Mouse (Mus musculus): ENCODE results near the gene Dock9. TPM values are rescaled to one million over a fixed set of nuclear protein-coding genes. Genes with fewer than 3 reads are reported as not detected.

Dock9 gene
- 13.6 and 13.7 TPM in 2 replicates for polyA plus RNA-seq (2015; fragmentation: Nextera tagmentation; extraction: Ambion mirVana)

DNA sequence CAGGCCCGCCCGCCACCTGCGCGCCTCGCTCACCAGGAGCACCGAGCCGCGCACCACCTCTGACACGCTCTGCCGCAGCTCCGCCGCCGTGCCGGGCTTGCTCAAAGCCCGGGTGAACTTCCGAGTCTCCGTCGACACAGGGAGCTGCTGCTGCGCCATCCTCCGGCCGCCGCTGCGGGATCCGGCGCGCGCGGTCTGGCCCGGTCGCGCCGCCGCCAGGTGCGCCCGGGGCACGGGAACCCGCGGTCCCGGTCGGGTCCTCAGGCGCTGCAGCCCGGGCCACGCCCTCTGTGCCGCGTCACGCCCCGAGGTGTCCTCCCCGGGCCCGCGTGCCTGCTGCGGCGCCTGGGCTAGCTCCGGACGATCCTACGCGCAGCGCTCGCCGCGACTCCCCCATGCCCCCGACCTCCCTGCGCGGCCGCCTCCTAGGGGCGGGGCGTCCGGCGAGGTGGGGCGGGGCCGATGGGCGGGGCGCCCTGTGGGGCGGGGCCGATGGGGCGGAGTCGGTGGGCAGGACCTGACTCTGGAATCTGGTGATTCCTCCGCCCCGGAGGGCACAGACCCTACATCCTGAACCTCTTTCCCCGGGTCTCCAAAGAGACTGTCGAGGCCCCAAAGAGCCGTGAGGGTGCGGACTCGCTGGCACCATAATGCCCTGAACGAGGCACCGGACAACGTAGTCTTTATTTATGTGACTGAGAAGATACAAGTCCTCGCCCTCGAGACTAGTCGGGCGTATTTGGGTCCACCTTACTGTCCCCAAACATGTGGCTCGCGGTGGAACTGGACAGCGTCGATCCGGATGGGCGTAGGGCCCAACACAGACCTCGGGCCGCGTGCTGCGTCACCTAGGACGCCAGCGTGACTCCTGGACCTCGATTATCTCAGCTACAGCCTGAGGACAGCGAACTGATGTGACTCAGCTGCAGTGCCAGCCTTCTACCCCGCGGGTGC, at the start of gene Dock9:
Dock9 (minus strand) TSS at position 381 of the 954 bp plus-strand sequence.
- Histone ChIP-seq H3K36me3 (ENCODE audit: control insufficient read depth, insufficient read depth, low read length) (no peaks in the 10 kb centered on the region), H3K9me3 (ENCODE audit: control insufficient read depth, low read length) (no peaks in the 10 kb centered on the region), H3K4me3 (ENCODE audit: low read length) (peak within 1 kb of the TSS; percentile 83), H3K27me3 (replicated peaks; ENCODE audit: control insufficient read depth, insufficient read depth, low read length) (no peaks in the 10 kb centered on the region), H3K9ac (ENCODE audit: low read depth, low read length) (peak within 1 kb of the TSS; percentile 82), H3K4me1 (ENCODE audit: control insufficient read depth, insufficient read depth, low read length) (peaks cover 15% of the 10 kb centered on the region), H3K27ac (ENCODE audit: low read length) (peak within 1 kb of the TSS; percentile 96), H3K4me2 (ENCODE audit: low read depth, low read length) (peak within 1 kb of the TSS; percentile 94)
- ATAC-seq: peak; percentile 92
- under 1% methylated on average over 90 of the region's 106 CpGs for WGBS

DNA sequence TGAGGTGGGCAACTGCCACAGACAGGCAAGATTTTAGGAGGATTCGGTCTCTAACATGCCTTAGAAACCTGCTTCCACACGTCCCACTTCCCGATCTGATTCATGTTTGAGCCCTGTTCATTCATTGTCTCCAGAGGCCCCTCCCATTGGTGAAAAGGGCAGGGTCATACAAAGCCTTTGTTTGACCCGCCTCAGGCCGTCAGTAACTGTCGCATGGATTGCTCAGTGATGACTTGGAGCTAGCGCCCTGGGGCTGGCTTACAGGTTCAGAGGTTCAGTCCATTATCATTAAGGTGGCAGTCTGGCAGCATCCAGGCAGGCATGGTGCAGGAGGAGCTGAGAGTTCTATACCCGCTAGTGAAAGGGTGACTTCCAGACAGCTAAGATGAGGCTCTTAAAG, 46.8 kb upstream of the Dock9 start:
- H3K4me2 ChIP-seq (ENCODE audit: low read depth, low read length): no peak overlapping the region
- WGBS: 69% methylated on average over 8 of the region's 8 CpGs
- H3K4me3 ChIP-seq (ENCODE audit: low read length): no peak overlapping the region
- H3K4me1 ChIP-seq (ENCODE audit: control insufficient read depth, insufficient read depth, low read length): no peaks in the 10 kb centered on the region
- no peak overlapping the region for H3K9ac ChIP-seq (ENCODE audit: low read depth, low read length)
- H3K9me3 ChIP-seq (ENCODE audit: control insufficient read depth, low read length): 0 out of 2 replicates have a peak, but pooled peaks cover 7% of the 10 kb centered on the region
- no peak for ATAC-seq
- no peaks in the 10 kb centered on the region for H3K36me3 ChIP-seq (ENCODE audit: control insufficient read depth, insufficient read depth, low read length)
- H3K27me3 ChIP-seq (replicated peaks; ENCODE audit: control insufficient read depth, insufficient read depth, low read length): no peaks in the 10 kb centered on the region
- H3K27ac ChIP-seq (ENCODE audit: low read length): no peak overlapping the region

DNA sequence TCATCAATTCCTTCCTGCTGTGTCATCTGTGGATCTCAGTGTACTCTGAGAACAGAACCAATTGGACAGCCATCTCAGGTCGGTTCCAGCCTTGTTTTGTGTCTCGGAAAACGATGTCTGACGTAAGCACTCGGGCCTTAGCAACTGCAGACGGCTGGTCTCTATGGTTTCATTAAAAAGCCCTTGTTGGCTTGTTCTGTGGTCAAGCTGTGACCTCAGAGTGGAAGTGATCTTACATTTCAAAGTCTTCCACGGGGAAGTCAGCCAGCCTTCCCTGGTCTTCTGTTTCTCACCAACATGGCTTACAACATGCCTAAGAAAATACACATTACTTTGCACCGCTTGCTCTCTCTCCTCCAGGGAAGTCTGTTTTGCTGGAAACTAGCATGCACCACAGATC, 42.6 kb upstream of the Dock9 start:
- Histone ChIP-seq H3K36me3 (ENCODE audit: control insufficient read depth, insufficient read depth, low read length) (no peaks in the 10 kb centered on the region), H3K9ac (ENCODE audit: low read depth, low read length) (no peak overlapping the region), H3K27me3 (replicated peaks; ENCODE audit: control insufficient read depth, insufficient read depth, low read length) (no peaks in the 10 kb centered on the region), H3K4me1 (ENCODE audit: control insufficient read depth, insufficient read depth, low read length) (no peaks in the 10 kb centered on the region), H3K4me3 (ENCODE audit: low read length) (no peak overlapping the region), H3K4me2 (ENCODE audit: low read depth, low read length) (no peak overlapping the region), H3K9me3 (ENCODE audit: control insufficient read depth, low read length) (peaks cover 7% of the 10 kb centered on the region; the same call in 1 of the 2 replicates), H3K27ac (ENCODE audit: low read length) (no peak overlapping the region)
- 93% methylated on average over 8 of the region's 8 CpGs for WGBS
- ATAC-seq: no peak

DNA sequence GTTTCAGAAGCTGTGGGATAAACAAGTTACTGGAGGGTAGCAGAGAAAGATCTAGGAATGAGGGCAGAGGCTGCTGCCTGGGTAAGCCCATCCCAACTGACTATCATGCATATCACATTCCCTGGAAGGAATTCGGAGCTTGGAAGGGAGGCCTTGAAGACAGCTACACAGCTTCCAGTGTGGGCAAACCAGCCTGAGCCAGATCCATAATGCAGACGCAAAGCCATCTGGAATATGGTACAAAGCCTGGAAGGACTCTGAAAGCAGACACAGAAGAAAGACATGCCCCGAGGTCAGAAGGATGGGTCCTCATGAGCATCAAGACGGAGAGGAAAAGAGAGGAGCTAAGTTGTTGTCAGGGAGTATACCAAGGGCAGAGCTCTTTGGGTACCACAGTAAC, 40.5 kb upstream of the Dock9 start:
- no peak for ATAC-seq
- Histone ChIP-seq H3K9me3 (ENCODE audit: control insufficient read depth, low read length) (peaks cover 7% of the 10 kb centered on the region; the same call in 1 of the 2 replicates), H3K4me2 (ENCODE audit: low read depth, low read length) (no peak overlapping the region), H3K27ac (ENCODE audit: low read length) (no peak overlapping the region), H3K4me1 (ENCODE audit: control insufficient read depth, insufficient read depth, low read length) (no peaks in the 10 kb centered on the region), H3K9ac (ENCODE audit: low read depth, low read length) (no peak overlapping the region), H3K4me3 (ENCODE audit: low read length) (no peak overlapping the region), H3K27me3 (replicated peaks; ENCODE audit: control insufficient read depth, insufficient read depth, low read length) (no peaks in the 10 kb centered on the region), H3K36me3 (ENCODE audit: control insufficient read depth, insufficient read depth, low read length) (no peaks in the 10 kb centered on the region)
- 92% methylated on average over 4 of the region's 4 CpGs for WGBS

DNA sequence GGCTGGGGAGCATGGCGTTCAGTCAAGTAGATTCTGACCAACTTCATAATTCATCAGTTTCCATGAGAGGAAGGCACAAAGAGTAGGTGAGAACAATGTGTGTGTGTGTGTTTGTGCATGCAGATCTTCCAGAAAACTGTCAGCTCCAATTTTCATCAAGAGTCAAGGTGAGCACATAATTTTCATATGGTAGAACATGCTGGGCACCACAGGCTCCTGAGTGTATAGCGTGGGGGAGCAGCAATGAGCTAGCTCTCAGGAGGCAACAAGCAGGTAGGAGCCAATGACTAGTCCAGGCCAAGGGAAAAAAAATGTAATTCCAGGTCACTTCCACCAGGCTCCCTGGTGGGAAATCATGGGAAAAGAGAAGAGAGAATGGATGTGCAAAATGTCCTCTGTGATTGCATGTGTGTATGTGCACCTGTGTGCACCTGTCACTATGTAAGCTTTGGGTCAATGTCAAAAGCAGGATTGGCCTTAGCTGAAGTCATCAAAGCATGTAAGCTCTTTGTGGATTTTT, 35.4 kb upstream of the Dock9 start:
- H3K27me3 ChIP-seq (replicated peaks; ENCODE audit: control insufficient read depth, insufficient read depth, low read length): no peaks in the 10 kb centered on the region
- no peak overlapping the region for H3K4me2 ChIP-seq (ENCODE audit: low read depth, low read length)
- WGBS: 84% methylated on average over 2 of the region's 2 CpGs
- no peak overlapping the region for H3K9ac ChIP-seq (ENCODE audit: low read depth, low read length)
- ATAC-seq: no peak
- no peaks in the 10 kb centered on the region for H3K36me3 ChIP-seq (ENCODE audit: control insufficient read depth, insufficient read depth, low read length)
- H3K4me1 ChIP-seq (ENCODE audit: control insufficient read depth, insufficient read depth, low read length): no peaks in the 10 kb centered on the region
- no peak overlapping the region for H3K27ac ChIP-seq (ENCODE audit: low read length)
- no peak overlapping the region for H3K4me3 ChIP-seq (ENCODE audit: low read length)
- no peaks in the 10 kb centered on the region; the same call in 1 of the 2 replicates for H3K9me3 ChIP-seq (ENCODE audit: control insufficient read depth, low read length)

DNA sequence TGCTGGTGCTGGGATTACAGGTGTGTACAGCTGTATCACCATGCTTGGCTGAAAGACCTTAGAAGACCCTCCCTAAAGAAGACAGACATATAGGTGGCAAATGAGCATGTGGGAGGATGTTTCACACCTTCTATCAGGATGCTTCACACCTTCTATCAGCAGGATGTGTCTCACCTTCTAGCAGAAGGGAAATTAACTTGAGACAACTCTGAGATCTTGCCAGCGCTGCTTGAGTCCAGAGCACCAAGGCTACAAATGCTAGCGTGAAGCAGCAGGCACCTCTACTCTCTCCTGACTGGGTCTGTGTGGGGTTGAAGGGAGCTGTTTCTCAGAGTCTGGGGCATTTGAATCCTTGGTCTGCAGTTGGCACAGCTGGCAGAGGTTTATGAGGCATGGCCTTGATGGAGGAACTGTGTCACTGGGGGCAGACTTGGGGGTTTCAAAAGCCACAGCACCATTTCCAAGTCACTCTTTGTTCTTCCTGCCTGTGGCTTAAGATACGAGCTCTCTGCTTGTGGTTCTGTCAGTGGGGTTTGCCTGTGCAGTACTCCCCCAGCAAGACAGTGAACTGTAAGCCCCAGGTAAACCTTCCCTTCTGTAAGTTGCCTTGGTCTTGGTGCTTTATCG, 32.3 kb upstream of the Dock9 start:
- H3K9ac ChIP-seq (ENCODE audit: low read depth, low read length): no peak overlapping the region
- no peak overlapping the region for H3K4me2 ChIP-seq (ENCODE audit: low read depth, low read length)
- ATAC-seq: no peak
- H3K27ac ChIP-seq (ENCODE audit: low read length): no peak overlapping the region
- 82% methylated on average over 4 of the region's 4 CpGs for WGBS
- no peaks in the 10 kb centered on the region for H3K9me3 ChIP-seq (ENCODE audit: control insufficient read depth, low read length)
- H3K4me1 ChIP-seq (ENCODE audit: control insufficient read depth, insufficient read depth, low read length): peaks cover 9% of the 10 kb centered on the region
- no peaks in the 10 kb centered on the region for H3K27me3 ChIP-seq (replicated peaks; ENCODE audit: control insufficient read depth, insufficient read depth, low read length)
- H3K4me3 ChIP-seq (ENCODE audit: low read length): no peak overlapping the region
- no peaks in the 10 kb centered on the region for H3K36me3 ChIP-seq (ENCODE audit: control insufficient read depth, insufficient read depth, low read length)

DNA sequence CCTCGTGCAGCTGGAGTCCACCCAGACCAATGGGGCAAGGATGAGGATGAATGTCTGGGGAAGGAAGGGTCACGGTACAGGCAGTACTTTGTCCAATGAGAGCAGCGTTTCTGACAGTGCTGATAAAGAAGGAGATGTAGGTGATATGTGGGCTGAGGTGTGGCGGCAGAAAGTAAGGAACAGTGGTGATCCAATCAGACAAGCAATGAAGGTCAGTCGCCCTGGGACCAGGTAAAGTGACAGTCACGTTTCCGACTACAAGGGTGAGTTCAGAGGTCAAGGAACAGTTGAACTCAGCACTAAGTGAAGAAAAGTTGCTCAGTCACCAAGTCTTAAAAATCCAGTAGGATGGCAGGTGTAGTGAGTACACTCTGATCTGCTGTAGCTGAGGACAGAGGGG, 29.5 kb upstream of the Dock9 start:
- WGBS: 76% methylated on average over 7 of the region's 7 CpGs
- Histone ChIP-seq H3K9me3 (ENCODE audit: control insufficient read depth, low read length) (no peaks in the 10 kb centered on the region), H3K9ac (ENCODE audit: low read depth, low read length) (no peak overlapping the region), H3K36me3 (ENCODE audit: control insufficient read depth, insufficient read depth, low read length) (no peaks in the 10 kb centered on the region), H3K4me2 (ENCODE audit: low read depth, low read length) (no peak overlapping the region), H3K4me3 (ENCODE audit: low read length) (no peak overlapping the region), H3K27ac (ENCODE audit: low read length) (no peak overlapping the region), H3K27me3 (replicated peaks; ENCODE audit: control insufficient read depth, insufficient read depth, low read length) (no peaks in the 10 kb centered on the region), H3K4me1 (ENCODE audit: control insufficient read depth, insufficient read depth, low read length) (peaks cover 16% of the 10 kb centered on the region)
- no peak for ATAC-seq

DNA sequence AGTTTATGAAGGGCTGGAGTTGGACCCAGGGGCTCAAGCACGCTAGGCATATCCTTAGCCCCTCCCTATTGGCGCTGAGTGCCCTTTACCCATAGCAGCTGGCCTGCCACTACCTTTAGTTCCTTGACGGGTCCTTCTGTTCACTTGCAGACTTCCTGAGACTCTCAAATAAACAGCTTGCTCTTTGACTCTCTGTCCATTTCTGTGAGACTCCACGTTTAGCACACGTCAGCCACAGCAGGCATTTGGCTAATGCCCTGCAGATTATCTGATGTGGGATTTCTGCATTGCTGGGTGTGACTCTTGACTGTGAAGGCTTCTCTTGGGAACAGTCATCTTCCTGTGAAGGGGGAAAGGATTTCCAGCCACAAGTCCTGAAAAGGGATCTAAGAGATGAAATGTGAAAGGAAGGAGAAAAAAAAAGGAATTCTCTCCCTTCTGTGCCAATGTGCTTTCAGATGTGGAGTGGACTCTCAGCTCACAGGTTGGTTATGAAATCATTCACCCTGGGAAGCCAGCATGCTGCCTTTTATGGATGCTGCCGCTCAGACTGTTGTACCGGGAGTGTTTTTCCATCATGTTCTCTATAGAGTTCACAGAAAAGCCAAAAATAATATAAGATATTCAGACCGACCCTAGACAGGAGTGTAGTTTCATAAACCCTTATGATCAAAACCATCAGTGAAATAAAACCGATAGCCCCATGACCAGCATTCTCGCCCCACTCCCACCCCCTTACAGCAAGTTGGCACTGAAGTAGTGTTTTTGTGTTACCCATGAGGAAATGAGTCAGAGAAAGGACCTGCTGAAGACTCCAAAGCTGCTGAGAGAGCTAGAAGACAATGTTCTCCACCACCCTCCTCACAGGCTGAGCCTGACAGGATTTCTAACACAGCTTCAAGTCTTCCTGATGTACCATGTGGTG, 28.1 kb upstream of the Dock9 start:
- Histone ChIP-seq H3K4me1 (ENCODE audit: control insufficient read depth, insufficient read depth, low read length) (peaks cover 16% of the 10 kb centered on the region), H3K9ac (ENCODE audit: low read depth, low read length) (no peak overlapping the region), H3K27me3 (replicated peaks; ENCODE audit: control insufficient read depth, insufficient read depth, low read length) (no peaks in the 10 kb centered on the region), H3K9me3 (ENCODE audit: control insufficient read depth, low read length) (no peaks in the 10 kb centered on the region), H3K4me2 (ENCODE audit: low read depth, low read length) (no peak overlapping the region), H3K27ac (ENCODE audit: low read length) (peak overlapping the region; percentile 53), H3K36me3 (ENCODE audit: control insufficient read depth, insufficient read depth, low read length) (no peaks in the 10 kb centered on the region), H3K4me3 (ENCODE audit: low read length) (no peak overlapping the region)
- peak; percentile 51 for ATAC-seq
- 58% methylated on average over 10 of the region's 10 CpGs for whole genome bisulfite sequencing
